Mouse (Mus musculus) heart, postnatal 36 days (tissue): ENCODE data around the gene Tbkbp1. TPM values are rescaled to one million over a fixed set of nuclear protein-coding genes. Genes with fewer than 3 reads are reported as not detected.
"Not testable (repeated sequence)": the region's sequence is repeated elsewhere in the genome, so short reads cannot be mapped to it uniquely, and the experiment has no call there.

Experiments used
- DNase-seq, 2 experiments: peaks; one replicate each; pipeline ENCODE4 v3.0.0; 2021 to 2022
- intact Hi-C: fragments of 180-260 bp; cut with DNase I; formaldehyde crosslinking; loops from one replicate; pipeline ENCODE4 v1.15.1; 2025
- total RNA-seq, 2 experiments: library from RNA; stranded (reverse); gene quantifications; 2 replicates each; pipeline ENCODE4 v1.2.3; 2021

Tbkbp1 gene
- 10 to 100 TPM; 11.0 to 15.3 TPM for total RNA-seq

- intact Hi-C loops, result loop anchor here (2.0 kb wide), 1 partner anchor 35 kb away; the partner anchor contains the start of gene Kpnb1
These were observed at the start of gene Tbkbp1 for GRCm38 (mm10) chr11:97151343-97151801. Tbkbp1 (minus strand) TSS chr11:97151495.

DNA sequence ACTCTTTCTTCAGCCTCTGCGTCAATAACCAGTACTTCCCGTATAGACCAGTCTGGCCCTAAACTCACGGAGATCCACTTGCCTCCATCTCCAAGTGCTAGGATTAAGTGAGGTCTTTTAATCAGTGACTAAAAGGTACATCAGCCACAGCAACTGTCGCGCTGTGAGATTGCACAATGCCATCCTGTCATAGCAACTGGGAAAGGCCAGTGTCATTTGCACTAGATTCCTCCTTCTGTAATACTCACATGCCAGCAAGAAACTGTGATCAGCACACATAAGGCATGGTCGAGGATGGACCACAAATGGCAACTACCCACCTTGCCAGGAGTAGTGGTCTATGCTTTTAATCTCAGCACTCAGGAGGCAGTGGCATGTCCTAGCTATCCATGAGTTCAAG, 48.2 kb upstream of the Tbkbp1 start:
- DNase-seq, result no peak
- intact Hi-C loops, result loop anchor here (2.0 kb wide), 1 partner anchor 129 kb away; no protein-coding TSS in a partner anchor

More at GRCm38 (mm10) chr11:97151343-97151801, at the start of gene Tbkbp1:
- DNase-seq, result peak; percentile 38 to 60

- peak; percentile 53 to 73 for DNase-seq
- intact Hi-C loops, result loop anchor here (2.0 kb wide), 1 partner anchor 130 kb away; no protein-coding TSS in a partner anchor
These were observed 47.3 kb upstream of the Tbkbp1 start for GRCm38 (mm10) chr11:97198601-97199000.

DNA sequence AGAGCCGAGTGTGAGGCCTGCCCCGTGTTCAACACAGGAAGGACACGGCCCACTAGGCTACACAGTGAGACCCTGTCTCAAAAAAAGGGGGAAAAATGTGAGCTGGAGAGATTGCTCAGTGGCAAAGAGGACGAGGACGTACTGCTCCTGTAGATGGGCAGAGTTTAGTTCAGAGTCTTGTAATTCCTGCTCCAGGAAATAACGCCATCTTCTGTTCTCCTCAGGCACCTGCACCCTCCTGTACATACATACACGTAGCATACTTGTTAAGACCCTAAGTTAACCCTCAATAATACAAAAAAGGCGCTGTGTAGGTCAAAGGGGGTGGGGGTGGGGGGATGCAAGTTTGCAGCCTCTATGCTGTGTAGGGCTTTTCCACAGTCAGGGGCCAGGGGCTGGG, 45.7 kb upstream of the Tbkbp1 start:
- intact Hi-C loops, result no loop called here
- DNase-seq, result no peak

GRCm38 (mm10) chr11:97196541-97196940, 45.2 kb upstream of the Tbkbp1 start:
- intact Hi-C loops, result no loop called here

GRCm38 (mm10) chr11:97192621-97192951, 41.3 kb upstream of the Tbkbp1 start:
- no peak for DNase-seq
- intact Hi-C loops, result no loop called here

More at GRCm38 (mm10) chr11:97196541-97196940, 45.2 kb upstream of the Tbkbp1 start:
- no peak for DNase-seq

- intact Hi-C loops, result no loop called here
- no peak for DNase-seq
These were observed 40.8 kb upstream of the Tbkbp1 start for GRCm38 (mm10) chr11:97191915-97192620.

GRCm38 (mm10) chr11:97190992-97191391, 39.7 kb upstream of the Tbkbp1 start:
- no peak for DNase-seq

DNA sequence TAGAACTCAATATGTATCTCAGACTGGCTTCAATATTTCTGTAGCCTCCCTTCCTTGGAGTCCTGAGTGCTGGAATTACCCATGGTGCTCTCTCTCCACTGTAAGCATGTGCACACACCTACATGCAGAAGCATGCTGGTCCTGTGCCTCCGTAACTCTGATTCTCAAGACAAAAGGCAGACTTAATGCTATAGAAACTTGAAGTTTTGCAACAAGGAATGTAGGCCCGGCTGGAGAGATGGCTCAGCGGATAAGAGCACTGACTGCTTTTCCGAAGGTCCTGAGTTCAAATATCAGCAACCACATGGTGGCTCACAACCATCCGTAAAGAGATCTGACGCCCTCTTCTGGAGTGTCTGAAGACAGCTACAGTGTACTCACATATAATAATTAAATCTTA, 38.4 kb upstream of the Tbkbp1 start:
- intact Hi-C loops, DNase-seq: not testable (repeated sequence)

More at GRCm38 (mm10) chr11:97190992-97191391, 39.7 kb upstream of the Tbkbp1 start:
- intact Hi-C loops, result no loop called here

- DNase-seq, result no peak
- intact Hi-C loops, result no loop called here
These were observed 37.9 kb upstream of the Tbkbp1 start for GRCm38 (mm10) chr11:97189231-97189630.

- DNase-seq, result no peak
- intact Hi-C loops, result no loop called here
These were observed 37.3 kb upstream of the Tbkbp1 start for GRCm38 (mm10) chr11:97188643-97188955.

DNA sequence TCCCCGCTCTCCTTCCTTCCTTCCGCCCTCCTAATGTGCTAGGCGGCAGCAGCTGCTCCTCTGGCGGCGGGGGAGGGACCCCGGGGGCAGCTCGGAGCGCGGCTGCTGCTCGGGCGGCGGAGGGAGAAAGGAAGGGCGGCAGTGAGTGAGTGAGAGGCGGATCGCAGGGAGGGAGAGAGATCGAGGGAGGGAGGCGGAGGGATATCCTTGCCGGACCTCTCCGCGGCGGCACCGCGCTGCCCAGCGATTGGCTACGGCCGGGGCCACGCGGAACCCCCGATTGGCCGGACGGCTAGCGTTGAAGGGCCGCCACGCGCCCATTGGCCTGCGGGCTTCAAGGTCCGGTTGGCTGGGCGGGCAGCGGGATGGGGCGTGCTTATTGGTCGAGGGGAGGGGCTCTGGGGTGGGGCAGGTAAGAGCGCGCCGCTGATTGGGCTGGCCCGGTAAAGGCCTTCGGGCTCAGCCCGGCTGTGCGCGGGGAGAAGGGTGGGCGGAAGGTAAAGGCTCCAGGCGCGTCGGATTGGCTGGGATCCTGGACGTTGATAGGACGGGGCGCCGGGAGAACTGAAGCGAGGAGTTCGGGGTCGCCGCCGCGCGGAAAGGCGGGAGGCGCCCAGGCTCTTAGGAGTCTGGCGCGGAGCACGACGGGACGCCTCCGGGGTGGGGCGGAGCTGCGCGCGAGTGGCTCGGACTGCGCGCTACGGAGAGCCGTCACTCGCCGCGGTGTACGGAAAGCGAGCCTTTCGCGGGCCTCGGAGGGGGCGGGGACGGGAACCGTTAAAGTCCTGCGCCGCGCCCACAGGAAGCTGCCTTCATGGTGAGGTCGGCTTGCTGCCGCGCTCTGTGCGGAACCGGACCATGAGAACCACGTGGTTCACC, 36.7 kb upstream of the Tbkbp1 start, which contains the start of gene Kpnb1:
Kpnb1 (minus strand) TSS at position 118 of the 879 bp plus-strand sequence.
- intact Hi-C loops, result loop anchor here (2.0 kb wide), 1 partner anchor 37 kb away; the partner anchor contains the start of gene Tbkbp1
- peak; percentile 96 to 97 for DNase-seq

DNA sequence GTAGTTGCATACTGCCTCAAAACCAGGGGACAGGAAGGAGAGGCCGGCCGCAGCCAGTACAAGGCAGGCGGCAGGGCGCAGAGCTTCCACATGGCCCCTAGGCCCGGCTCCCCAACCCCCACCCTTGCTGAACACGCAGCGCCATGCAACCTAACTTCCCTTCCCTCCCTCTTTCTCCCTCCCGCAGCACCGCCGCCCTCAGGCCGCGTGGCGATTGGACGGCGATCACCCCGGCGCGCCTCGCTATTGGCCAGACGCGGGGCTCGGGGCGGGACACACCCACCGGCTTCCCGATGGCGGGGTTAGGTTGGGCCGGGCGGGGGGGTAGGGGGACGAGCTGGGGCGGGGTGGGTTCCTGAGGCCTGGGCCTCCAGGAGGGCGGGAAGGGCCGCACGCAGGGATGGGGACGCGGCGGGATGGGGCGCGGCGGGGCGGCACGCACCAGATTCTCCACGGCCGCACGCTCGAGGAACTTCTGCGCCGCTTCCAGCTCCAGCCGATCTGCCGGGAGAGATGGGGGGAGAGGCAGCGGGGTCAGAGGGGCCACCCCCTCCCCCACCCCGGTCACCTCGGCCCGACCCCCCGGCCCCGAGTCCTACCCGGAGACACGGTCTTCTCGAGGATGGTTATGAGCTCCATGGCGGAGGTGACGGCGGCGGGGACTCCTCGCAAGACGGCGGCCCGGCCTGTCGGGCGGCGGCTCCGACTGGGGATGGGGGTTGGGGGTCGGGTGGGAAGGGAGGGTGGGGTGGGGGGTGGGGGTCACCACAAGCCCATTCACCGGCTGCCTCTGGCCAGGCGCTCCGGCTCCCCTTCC, 35.9 kb upstream of the Tbkbp1 start:
- intact Hi-C loops, result loop anchor here (2.0 kb wide), 1 partner anchor 36 kb away; the partner anchor contains the start of gene Tbkbp1
- DNase-seq, result peak; percentile 96 to 97

- intact Hi-C loops, result loop anchor here (2.0 kb wide), 1 partner anchor 35 kb away; the partner anchor contains the start of gene Tbkbp1
- no peak for DNase-seq
These were observed 34.7 kb upstream of the Tbkbp1 start for GRCm38 (mm10) chr11:97185704-97186614.

GRCm38 (mm10) chr11:97184875-97185274, 33.6 kb upstream of the Tbkbp1 start:
- DNase-seq, result no peak
- intact Hi-C loops, result no loop called here

DNA sequence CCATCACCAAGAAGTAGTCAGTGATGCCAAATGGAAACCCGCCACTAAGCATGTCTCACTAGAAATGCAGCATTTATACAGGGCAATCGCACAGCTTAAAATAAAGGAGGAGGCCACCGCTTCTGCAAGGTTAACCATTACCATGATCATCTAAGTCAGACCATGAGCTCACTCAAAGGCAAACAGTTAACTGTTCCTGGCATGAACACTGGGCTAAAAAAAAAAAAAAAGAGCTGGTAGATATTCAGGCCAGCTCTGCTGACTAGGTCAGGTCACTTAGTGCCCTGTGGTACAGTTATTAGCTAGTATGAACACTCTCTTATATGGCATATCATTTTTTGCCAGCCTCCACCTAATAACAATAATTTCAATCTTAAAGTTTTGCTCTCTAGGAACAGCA, 31.2 kb upstream of the Tbkbp1 start:
- intact Hi-C loops, result no loop called here
- DNase-seq, result no peak

DNA sequence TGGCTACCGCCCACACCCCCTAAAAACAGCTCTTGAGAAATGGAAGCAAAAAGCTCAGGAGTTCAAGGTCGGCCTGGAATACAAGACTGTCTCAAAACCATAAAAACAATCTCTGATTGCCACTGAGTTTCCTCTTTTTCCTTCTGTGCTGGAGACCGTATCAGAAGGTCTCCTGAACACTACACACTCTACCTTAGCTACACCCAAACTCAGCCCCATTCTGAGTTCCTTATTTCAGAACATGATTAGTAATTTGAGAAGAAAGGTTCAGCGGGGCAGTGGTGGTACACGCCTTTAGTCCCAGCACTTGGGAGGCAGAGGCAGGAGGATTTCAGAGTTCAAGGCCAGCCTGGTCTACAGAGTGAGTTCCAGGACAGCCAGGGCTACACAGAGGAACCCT, 29.8 kb upstream of the Tbkbp1 start:
- intact Hi-C loops, result no loop called here
- DNase-seq, result no peak

GRCm38 (mm10) chr11:97178198-97178597, 26.9 kb upstream of the Tbkbp1 start:
- intact Hi-C loops, result no loop called here
- DNase-seq, result no peak

- peak; percentile 33 to 37 for DNase-seq
- intact Hi-C loops, result loop anchor here (1.0 to 2.0 kb wide), 2 partner anchors 76 to 104 kb away; no protein-coding TSS in a partner anchor
These were observed 25.6 kb upstream of the Tbkbp1 start for GRCm38 (mm10) chr11:97176851-97177250.
